Mouse (Mus musculus): ENCODE measurements around the gene Uchl1. TPM values are rescaled to one million over a fixed set of nuclear protein-coding genes. Genes with fewer than 3 reads are reported as not detected.

Uchl1 gene
- polyA plus RNA-seq, 1 experiment from 2014 or later, result 62.5 TPM

GRCm38 (mm10) chr5:66685930-66686329 is 10.0 kb downstream of the Uchl1 start:
- WGBS, result 72% methylated on average over 2 of the region's 2 CpGs
- Histone ChIP-seq H3K4me1 (replicated peaks; ENCODE audit: control insufficient read depth, insufficient read depth) (no peaks in the 10 kb centered on the region), H3K4me3 (ENCODE audit: low read depth, low read length) (no peak overlapping the region), H3K36me3 (ENCODE audit: control insufficient read depth, insufficient read depth, low read length) (no peaks in the 10 kb centered on the region), H3K9me3 (ENCODE audit: control insufficient read depth, low read length) (no peaks in the 10 kb centered on the region), H3K9ac (ENCODE audit: low read length) (no peak overlapping the region), H3K27me3 (ENCODE audit: control insufficient read depth, insufficient read depth, low read length) (no peaks in the 10 kb centered on the region), H3K27ac (replicated peaks) (no peak overlapping the region), H3K4me2 (replicated peaks; ENCODE audit: low read depth) (no peak overlapping the region)
- no peak for DNase-seq (ENCODE audit: low spot score)
- no peak for ATAC-seq (ENCODE audit: low FRiP score, low TSS enrichment)
- TF ChIP-seq CTCF (IDR thresholded peaks at IDR 0.05; ENCODE audit: low read depth), result no peak
- no peak for TF ChIP-seq EP300 (optimal IDR thresholded peaks at IDR 0.05)

GRCm38 (mm10) chr5:66686863-66687262 is 11.0 kb downstream of the Uchl1 start:
- H3K9ac ChIP-seq (ENCODE audit: low read length), result no peak overlapping the region
- H3K27me3 ChIP-seq (ENCODE audit: control insufficient read depth, insufficient read depth, low read length), result no peaks in the 10 kb centered on the region
- TF ChIP-seq CTCF (IDR thresholded peaks at IDR 0.05; ENCODE audit: low read depth) (0 out of 2 replicates have a peak, but pooled peaks have one; percentile 27), EP300 (optimal IDR thresholded peaks at IDR 0.05) (no peak)
- H3K4me2 ChIP-seq (replicated peaks; ENCODE audit: low read depth), result no peak overlapping the region
- H3K4me3 ChIP-seq (ENCODE audit: low read depth, low read length), result no peak overlapping the region
- no peaks in the 10 kb centered on the region for H3K9me3 ChIP-seq (ENCODE audit: control insufficient read depth, low read length)
- no peak for DNase-seq (ENCODE audit: low spot score)
- no peak overlapping the region for H3K27ac ChIP-seq (replicated peaks)
- H3K4me1 ChIP-seq (replicated peaks; ENCODE audit: control insufficient read depth, insufficient read depth), result no peaks in the 10 kb centered on the region
- no peak for ATAC-seq (ENCODE audit: low FRiP score, low TSS enrichment)
- 83% methylated on average over 13 of the region's 13 CpGs for WGBS
- no peaks in the 10 kb centered on the region for H3K36me3 ChIP-seq (ENCODE audit: control insufficient read depth, insufficient read depth, low read length)

GRCm38 (mm10) chr5:66687737-66688136 is 11.8 kb downstream of the Uchl1 start:
- H3K4me3 ChIP-seq (ENCODE audit: low read depth, low read length), result no peak overlapping the region
- no peak for DNase-seq (ENCODE audit: low spot score)
- H3K9ac ChIP-seq (ENCODE audit: low read length), result no peak overlapping the region
- no peak for TF ChIP-seq CTCF (IDR thresholded peaks at IDR 0.05; ENCODE audit: low read depth)
- no peaks in the 10 kb centered on the region for H3K9me3 ChIP-seq (ENCODE audit: control insufficient read depth, low read length)
- H3K4me1 ChIP-seq (replicated peaks; ENCODE audit: control insufficient read depth, insufficient read depth), result no peaks in the 10 kb centered on the region
- 84% methylated on average over 9 of the region's 9 CpGs for WGBS
- ATAC-seq (ENCODE audit: low FRiP score, low TSS enrichment), result no peak
- H3K27ac ChIP-seq (replicated peaks), result no peak overlapping the region
- H3K36me3 ChIP-seq (ENCODE audit: control insufficient read depth, insufficient read depth, low read length), result no peaks in the 10 kb centered on the region
- H3K27me3 ChIP-seq (ENCODE audit: control insufficient read depth, insufficient read depth, low read length), result no peaks in the 10 kb centered on the region
- H3K4me2 ChIP-seq (replicated peaks; ENCODE audit: low read depth), result no peak overlapping the region

- no peak overlapping the region for H3K4me2 ChIP-seq (replicated peaks; ENCODE audit: low read depth)
- H3K9me3 ChIP-seq (ENCODE audit: control insufficient read depth, low read length), result no peaks in the 10 kb centered on the region
- H3K9ac ChIP-seq (ENCODE audit: low read length), result no peak overlapping the region
- no peaks in the 10 kb centered on the region for H3K27me3 ChIP-seq (ENCODE audit: control insufficient read depth, insufficient read depth, low read length)
- DNase-seq (ENCODE audit: low spot score) (no peak), ATAC-seq (ENCODE audit: low FRiP score, low TSS enrichment) (no peak)
- WGBS, result 85% methylated on average over 5 of the region's 5 CpGs
- H3K4me1 ChIP-seq (replicated peaks; ENCODE audit: control insufficient read depth, insufficient read depth), result no peaks in the 10 kb centered on the region
- no peaks in the 10 kb centered on the region for H3K36me3 ChIP-seq (ENCODE audit: control insufficient read depth, insufficient read depth, low read length)
- no peak overlapping the region for H3K4me3 ChIP-seq (ENCODE audit: low read depth, low read length)
- no peak for TF ChIP-seq CTCF (IDR thresholded peaks at IDR 0.05; ENCODE audit: low read depth)
- TF ChIP-seq EP300 (optimal IDR thresholded peaks at IDR 0.05), result no peak
- no peak overlapping the region for H3K27ac ChIP-seq (replicated peaks)
These were observed 12.4 kb downstream of the Uchl1 start for GRCm38 (mm10) chr5:66688286-66688685.

GRCm38 (mm10) chr5:66689796-66690195 is 13.9 kb downstream of the Uchl1 start:
- no peak for TF ChIP-seq EP300 (optimal IDR thresholded peaks at IDR 0.05)
- TF ChIP-seq CTCF (IDR thresholded peaks at IDR 0.05; ENCODE audit: low read depth), result no peak
- no peaks in the 10 kb centered on the region for H3K36me3 ChIP-seq (ENCODE audit: control insufficient read depth, insufficient read depth, low read length)
- 90% methylated on average over 9 of the region's 9 CpGs for WGBS
- no peaks in the 10 kb centered on the region for H3K9me3 ChIP-seq (ENCODE audit: control insufficient read depth, low read length)
- H3K4me2 ChIP-seq (replicated peaks; ENCODE audit: low read depth), result no peak overlapping the region
- no peak for DNase-seq (ENCODE audit: low spot score)
- H3K4me3 ChIP-seq (ENCODE audit: low read depth, low read length), result no peak overlapping the region
- H3K9ac ChIP-seq (ENCODE audit: low read length), result no peak overlapping the region
- ATAC-seq (ENCODE audit: low FRiP score, low TSS enrichment), result no peak
- H3K27ac ChIP-seq (replicated peaks), result no peak overlapping the region
- H3K4me1 ChIP-seq (replicated peaks; ENCODE audit: control insufficient read depth, insufficient read depth), result no peaks in the 10 kb centered on the region
- H3K27me3 ChIP-seq (ENCODE audit: control insufficient read depth, insufficient read depth, low read length), result no peaks in the 10 kb centered on the region

DNA sequence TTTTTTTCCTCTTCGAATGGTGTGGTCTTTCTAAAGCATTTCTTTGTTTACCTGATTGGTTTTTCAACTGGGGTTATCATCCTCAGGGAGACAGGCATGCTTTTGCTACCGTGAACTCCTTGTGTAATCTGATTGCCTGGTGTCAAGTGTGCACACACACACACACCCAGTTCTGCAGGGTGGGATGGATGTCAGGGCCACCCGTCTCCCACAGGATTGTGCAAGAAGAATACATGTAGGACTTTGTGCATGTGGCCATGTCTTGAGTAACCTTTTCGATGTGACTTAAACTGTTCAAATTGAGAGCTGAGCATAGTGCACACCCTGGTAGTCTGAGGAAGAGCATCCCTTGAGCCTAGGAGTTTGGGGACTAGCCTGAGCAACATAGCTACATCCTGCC is 17.3 kb downstream of the Uchl1 start:
- Histone ChIP-seq H3K27ac (replicated peaks) (no peak overlapping the region), H3K36me3 (ENCODE audit: control insufficient read depth, insufficient read depth, low read length) (no peaks in the 10 kb centered on the region), H3K9me3 (ENCODE audit: control insufficient read depth, low read length) (no peaks in the 10 kb centered on the region), H3K4me2 (replicated peaks; ENCODE audit: low read depth) (no peak overlapping the region), H3K9ac (ENCODE audit: low read length) (no peak overlapping the region), H3K4me3 (ENCODE audit: low read depth, low read length) (no peak overlapping the region), H3K4me1 (replicated peaks; ENCODE audit: control insufficient read depth, insufficient read depth) (no peaks in the 10 kb centered on the region), H3K27me3 (ENCODE audit: control insufficient read depth, insufficient read depth, low read length) (no peaks in the 10 kb centered on the region)
- DNase-seq (ENCODE audit: low spot score), result no peak
- no peak for TF ChIP-seq CTCF (IDR thresholded peaks at IDR 0.05; ENCODE audit: low read depth)
- TF ChIP-seq EP300 (optimal IDR thresholded peaks at IDR 0.05), result no peak
- no peak for ATAC-seq (ENCODE audit: low FRiP score, low TSS enrichment)
- 68% methylated on average over 4 of the region's 4 CpGs for WGBS
